Mouse (Mus musculus): ENCODE data around the gene Wdr6.

Wdr6 gene

GRCm38 (mm10) chr9:108525400-108525799 is 53.1 kb downstream of the Wdr6 start:
- CTCF ChIA-PET: interaction anchor here (0.7 kb wide), 1 partner anchor 44 kb away, joined by 3 read pairs; the partner anchor contains the start of gene Dalrd3

DNA sequence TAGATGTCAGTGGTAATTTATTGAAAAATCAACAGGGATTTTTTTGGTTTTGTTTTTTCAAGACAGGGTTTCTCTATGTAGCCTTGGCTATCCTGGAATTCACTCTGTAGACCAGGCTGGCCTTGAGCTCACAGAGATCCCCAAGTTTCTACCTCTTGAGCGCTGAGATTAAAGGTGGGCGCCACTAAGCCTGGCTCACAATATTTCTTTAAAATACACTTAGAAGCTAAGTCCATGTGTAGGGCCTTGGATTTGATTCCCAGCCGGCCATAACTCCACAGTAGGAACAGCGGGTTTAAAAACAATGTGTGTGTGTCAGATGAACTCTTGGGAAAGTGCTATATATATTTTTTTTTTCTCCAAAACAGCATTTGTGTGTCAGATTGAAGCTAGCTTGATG is 55.2 kb downstream of the Wdr6 start:
- CTCF ChIA-PET: no interaction called here
